Mouse (Mus musculus) CH12.LX (cell line): Measurements from ENCODE around the gene Reep6. TPM values are rescaled to one million over a fixed set of nuclear protein-coding genes. Genes with fewer than 3 reads are reported as not detected.

Source experiments
- DNase-seq: peaks from one replicate; pipeline ENCODE4 v3.0.0-alpha.2; 2013; ENCODE audit errors: extremely low read depth
- H3K27ac ChIP-seq: 2 replicates; pipeline ENCODE4 v1.5.1; 2012; ENCODE audit warnings: low read depth, mild to moderate bottlenecking, control low read depth, moderate library complexity; ENCODE audit not compliant: insufficient read depth
- H3K27me3 ChIP-seq: replicated peaks from 2 replicates; pipeline ENCODE3; 2012; ENCODE audit warnings: inconsistent platforms
- H3K36me3 ChIP-seq, 2 experiments: replicated peaks in 1 of 2; 2 replicates each; pipeline versions ENCODE3 to v1.6.1; 2012; ENCODE audit warnings: inconsistent platforms in 1 of 2, low read length in 1 of 2, mild to moderate bottlenecking in 1 of 2, mixed read lengths in 1 of 2, moderate library complexity in 1 of 2; ENCODE audit not compliant: control insufficient read depth in 1 of 2, insufficient read depth in 1 of 2
- H3K4me1 ChIP-seq, 2 experiments: 2 replicates each; pipeline ENCODE4 v1.6.1; 2012; ENCODE audit warnings: inconsistent platforms in 1 of 2, moderate library complexity in 1 of 2; ENCODE audit not compliant: insufficient read depth in 2 of 2, control insufficient read depth in 1 of 2
- H3K4me2 ChIP-seq: 2 replicates; pipeline ENCODE4 v1.6.1; 2012; ENCODE audit warnings: low read depth, mild to moderate bottlenecking, control low read depth; ENCODE audit not compliant: poor library complexity, insufficient read depth, severe bottlenecking
- H3K4me3 ChIP-seq, 3 experiments: fragments of 150-350 bp in 1 of 3; sonication (generic) in 1 of 3; replicated peaks in 1 of 3; 2 replicates each; pipeline versions ENCODE3 to v1.5.1; 2011 to 2012; ENCODE audit warnings: low read depth in 2 of 3, low read length in 2 of 3, mild to moderate bottlenecking in 2 of 3, moderate library complexity in 2 of 3, control low read depth in 1 of 3, improper control_type of control experiment in 1 of 3, inconsistent platforms in 1 of 3, mixed read lengths in 1 of 3; ENCODE audit not compliant: poor library complexity in 1 of 3
- H3K79me2 ChIP-seq: replicated peaks from 2 replicates; pipeline ENCODE4 v1.6.1; 2012; ENCODE audit warnings: mild to moderate bottlenecking, moderate library complexity; ENCODE audit not compliant: control insufficient read depth, poor library complexity, insufficient read depth, severe bottlenecking; ENCODE audit errors: extremely low read depth
- H3K9ac ChIP-seq: 2 replicates; pipeline ENCODE4 v1.6.1; 2012; ENCODE audit warnings: low read depth, mild to moderate bottlenecking, control low read depth, moderate library complexity; ENCODE audit not compliant: insufficient read depth
- H3K9me3 ChIP-seq: replicated peaks from 2 replicates; pipeline ENCODE3; 2012; ENCODE audit warnings: low read length, inconsistent platforms, mixed read lengths
- BHLHE40 ChIP-seq: IDR thresholded peaks from 2 replicates; pipeline ENCODE4 v1.6.1; 2011; ENCODE audit warnings: mild to moderate bottlenecking, low read depth, low read length, improper control_type of control experiment
- CHD1 ChIP-seq: IDR thresholded peaks from 2 replicates; pipeline ENCODE4 v1.6.1; 2012; ENCODE audit warnings: low read depth, low read length, improper control_type of control experiment, inconsistent platforms
- CHD2 ChIP-seq: IDR thresholded peaks from 2 replicates; pipeline ENCODE4 v1.6.1; 2011; ENCODE audit warnings: low read length, improper control_type of control experiment
- CTCF ChIP-seq, 2 experiments: IDR thresholded peaks in 1 of 2; conservative IDR thresholded peaks in 1 of 2; 2 replicates each; pipeline ENCODE4 v1.5.1; 2011 to 2012; ENCODE audit warnings: low read depth in 2 of 2, low read length in 2 of 2, improper control_type of control experiment in 1 of 2, inconsistent platforms in 1 of 2, mild to moderate bottlenecking in 1 of 2, moderate library complexity in 1 of 2
- GABPA ChIP-seq: IDR thresholded peaks from 2 replicates; pipeline ENCODE4 v1.6.1; 2012; ENCODE audit warnings: low read depth, low read length, improper control_type of control experiment, inconsistent platforms; ENCODE audit not compliant: insufficient replicate concordance
- HCFC1 ChIP-seq: IDR thresholded peaks from 2 replicates; pipeline ENCODE4 v1.6.1; 2012; ENCODE audit warnings: low read depth, mild to moderate bottlenecking, inconsistent platforms, low read length, improper control_type of control experiment
- IRF4 ChIP-seq: IDR thresholded peaks from 2 replicates; pipeline ENCODE4 v1.6.1; 2014; ENCODE audit warnings: low read depth, mild to moderate bottlenecking, inconsistent platforms, low read length, improper control_type of control experiment
- JUN ChIP-seq: IDR thresholded peaks from 2 replicates; pipeline ENCODE4 v1.6.1; 2011; ENCODE audit warnings: low read depth, mild to moderate bottlenecking, low read length, improper control_type of control experiment, moderate library complexity; ENCODE audit not compliant: insufficient read depth
- MAFK ChIP-seq: IDR thresholded peaks from 2 replicates; pipeline ENCODE4 v1.6.1; 2011; ENCODE audit warnings: low read length, improper control_type of control experiment; ENCODE audit not compliant: insufficient replicate concordance
- MAX ChIP-seq: IDR thresholded peaks from 2 replicates; pipeline ENCODE4 v1.6.1; 2011; ENCODE audit warnings: low read length, improper control_type of control experiment
- MAZ ChIP-seq: IDR thresholded peaks from 2 replicates; pipeline ENCODE4 v1.6.1; 2012; ENCODE audit warnings: low read depth, mild to moderate bottlenecking, inconsistent platforms, low read length, improper control_type of control experiment, moderate library complexity
- MYC ChIP-seq: IDR thresholded peaks from 2 replicates; pipeline ENCODE4 v1.6.1; 2011; ENCODE audit warnings: low read depth, mild to moderate bottlenecking, improper control_type of control experiment, low read length
- NRF1 ChIP-seq: IDR thresholded peaks from 2 replicates; pipeline ENCODE4 v1.6.1; 2014; ENCODE audit warnings: low read depth, mild to moderate bottlenecking, inconsistent platforms, low read length, improper control_type of control experiment, moderate library complexity
- POLR2A ChIP-seq: IDR thresholded peaks from 2 replicates; pipeline ENCODE4 v1.6.1; 2011; ENCODE audit warnings: low read depth, mild to moderate bottlenecking, improper control_type of control experiment, low read length
- POLR2AphosphoS2 ChIP-seq: IDR thresholded peaks from 2 replicates; pipeline ENCODE4 v1.6.1; 2011; ENCODE audit warnings: low read depth, low read length, improper control_type of control experiment
- RAD21 ChIP-seq: IDR thresholded peaks from 2 replicates; pipeline ENCODE4 v1.6.1; 2011; ENCODE audit warnings: low read depth, mild to moderate bottlenecking, low read length, improper control_type of control experiment, moderate library complexity
- RCOR1 ChIP-seq: conservative IDR thresholded peaks from 2 replicates; pipeline ENCODE4 v1.6.1; 2012; ENCODE audit warnings: low read depth, mild to moderate bottlenecking, inconsistent platforms, low read length, improper control_type of control experiment
- SIN3A ChIP-seq: IDR thresholded peaks from 2 replicates; pipeline ENCODE4 v1.6.1; 2012; ENCODE audit warnings: low read length, improper control_type of control experiment, inconsistent platforms
- SMC3 ChIP-seq: IDR thresholded peaks from 2 replicates; pipeline ENCODE4 v1.6.1; 2011; ENCODE audit warnings: low read depth, low read length, improper control_type of control experiment
- TCF12 ChIP-seq: IDR thresholded peaks from 2 replicates; pipeline ENCODE4 v1.6.1; 2014; ENCODE audit warnings: low read depth, mild to moderate bottlenecking, inconsistent platforms, low read length, improper control_type of control experiment
- UBTF ChIP-seq: IDR thresholded peaks from 2 replicates; pipeline ENCODE4 v1.6.1; 2012; ENCODE audit warnings: low read depth, mild to moderate bottlenecking, inconsistent platforms, low read length, improper control_type of control experiment, moderate library complexity
- USF1 ChIP-seq: IDR thresholded peaks from 2 replicates; pipeline ENCODE4 v1.6.1; 2014; ENCODE audit warnings: low read depth, mild to moderate bottlenecking, inconsistent platforms, low read length, improper control_type of control experiment
- USF2 ChIP-seq: conservative IDR thresholded peaks from 2 replicates; pipeline ENCODE4 v1.6.1; 2011; ENCODE audit warnings: low read depth, low read length, improper control_type of control experiment
- ZC3H11A ChIP-seq: IDR thresholded peaks from 2 replicates; pipeline ENCODE4 v1.6.1; 2012; ENCODE audit warnings: low read depth, mild to moderate bottlenecking, inconsistent platforms, low read length, improper control_type of control experiment
- ZKSCAN1 ChIP-seq: IDR thresholded peaks from 2 replicates; pipeline ENCODE4 v1.6.1; 2012; ENCODE audit warnings: low read depth, inconsistent platforms, low read length, improper control_type of control experiment, borderline replicate concordance
- ZMIZ1 ChIP-seq: IDR thresholded peaks from 2 replicates; pipeline ENCODE4 v1.6.1; 2012; ENCODE audit warnings: low read depth, mild to moderate bottlenecking, inconsistent platforms, low read length, improper control_type of control experiment
- ZNF384 ChIP-seq: IDR thresholded peaks from 2 replicates; pipeline ENCODE4 v1.6.1; 2012; ENCODE audit warnings: low read depth, low read length, improper control_type of control experiment, inconsistent platforms
- dilution Hi-C: fragments of 300-500 bp; cut with MboI; formaldehyde crosslinking; loops from 2 replicates; pipeline ENCODE4 v1.14.3; 2020; ENCODE audit warnings: low sequenced_read_pairs; ENCODE audit not compliant: extremely low pct_unique_long_range_greater_than_20kb, extremely low pct_ligation_motif_present
- in situ Hi-C: fragments of 300-500 bp; cut with MboI; formaldehyde crosslinking; loops from 3 replicates; pipeline ENCODE4 v1.14.3; 2019; ENCODE audit warnings: low sequenced_read_pairs, low pct_ligation_motif_present, low pct_unique_long_range_greater_than_20kb, mixed read lengths
- polyA plus RNA-seq: library from polyadenylated mRNA; unstranded; fragments of >175 nt; gene quantifications from 2 replicates; pipeline ENCODE4 v1.2.1, GENCODE M21; 2012; ENCODE audit warnings: low read depth; ENCODE audit not compliant: insufficient read length
- total RNA-seq, 2 experiments: library from RNA; depleted of rRNA; stranded (reverse); fragments of 300-350 nt in 1 of 2; fragments of >200 nt in 1 of 2; gene quantifications; 2 replicates each; pipeline ENCODE4 v1.2.3; 2012 to 2014

Gene Reep6
- total and polyA plus RNA-seq, 3 experiments: 0.48 to 7.5 (median 5.0) TPM

- Histone ChIP-seq H3K79me2 (no peaks in the 10 kb centered on the region), H3K4me1 (peaks cover 0 to 12% of the 10 kb centered on the region in 2 experiments; a peak in 2 of 4 replicates), H3K9me3 (peaks cover 19% of the 10 kb centered on the region), H3K27ac (no peak overlapping the region), H3K36me3 (no peaks in the 10 kb centered on the region), H3K9ac (no peak overlapping the region), H3K4me3 (no peak overlapping the region), H3K4me2 (no peak overlapping the region), H3K27me3 (peaks cover 30% of the 10 kb centered on the region)
- DNase-seq: no peak
- TF ChIP-seq ZC3H11A: no peak
- no peak for TF ChIP-seq MAZ
- TF ChIP-seq CHD2: no peak
- TF ChIP-seq JUN: no peak
- TF ChIP-seq GABPA: no peak
- no peak for TF ChIP-seq ZMIZ1
- TF ChIP-seq RCOR1: no peak
- no peak for TF ChIP-seq NRF1
- TF ChIP-seq ZNF384: no peak
- TF ChIP-seq BHLHE40: no peak
- no peak for TF ChIP-seq POLR2AphosphoS2
- TF ChIP-seq TCF12: no peak
- TF ChIP-seq MAFK: no peak
- no peak for TF ChIP-seq MYC
- in situ Hi-C loops: no loop called here
- dilution Hi-C loops: no loop called here
Observed at GRCm38 (mm10) chr10:80341491-80342304, 11.9 kb downstream of the Reep6 start.

GRCm38 (mm10) chr10:80342305-80342748 is 12.6 kb downstream of the Reep6 start:
- H3K4me2 ChIP-seq: no peak overlapping the region
- TF ChIP-seq CTCF (conservative IDR thresholded peaks at IDR 0.05 in 1 of 2, IDR thresholded peaks at IDR 0.05 in 1 of 2; ENCODE audit: low read depth in 2 of 2, low read length in 2 of 2) (no peak), UBTF (no peak), SIN3A (no peak), ZC3H11A (no peak), ZKSCAN1 (no peak), RAD21 (no peak), SMC3 (no peak), IRF4 (no peak), NRF1 (no peak), RCOR1 (no peak), USF2 (no peak), HCFC1 (no peak), MAX (no peak), USF1 (no peak), CHD1 (no peak), POLR2A (no peak)
- H3K27me3 ChIP-seq: peaks cover 35% of the 10 kb centered on the region
- no peak overlapping the region for H3K27ac ChIP-seq
- DNase-seq: no peak
- no peaks in the 10 kb centered on the region for H3K36me3 ChIP-seq
- H3K9ac ChIP-seq: no peak overlapping the region
- H3K4me3 ChIP-seq: no peak overlapping the region
- peaks cover 19% of the 10 kb centered on the region for H3K9me3 ChIP-seq
- in situ Hi-C loops (no loop called here), dilution Hi-C loops (no loop called here)
- no peaks in the 10 kb centered on the region for H3K79me2 ChIP-seq
- H3K4me1 ChIP-seq: peaks cover 0 to 11% of the 10 kb centered on the region in 2 experiments; a peak in 2 of 4 replicates
